Mouse (Mus musculus) hindbrain, postnatal 0 days (tissue): ENCODE measurements around the gene Arid3a. TPM values are rescaled to one million over a fixed set of nuclear protein-coding genes. Genes with fewer than 3 reads are reported as not detected.
"Not testable (repeated sequence)": the region's sequence is repeated elsewhere in the genome, so short reads cannot be mapped to it uniquely, and the experiment has no call there.

ENCODE experiments used
- ATAC-seq: fragments of 200-750 bp; cut with Nextera tagmentation; 2 replicates; pipeline ENCODE4 v1.8.0; 2017; ENCODE audit warnings: mild to moderate bottlenecking, moderate TSS enrichment, moderate library complexity
- DNase-seq: peaks from one replicate; pipeline ENCODE4 v3.0.0-alpha.2; 2015; ENCODE audit warnings: low spot score
- H3K27ac ChIP-seq: fragments of 300-500 bp; sonication (generic); 2 replicates; pipeline ENCODE4 v1.5.1; 2014; ENCODE audit warnings: mild to moderate bottlenecking
- H3K27me3 ChIP-seq: fragments of 300-500 bp; sonication (generic); 2 replicates; pipeline ENCODE4 v1.6.1; 2014; ENCODE audit warnings: low read length, mixed read lengths; ENCODE audit not compliant: insufficient read depth
- H3K36me3 ChIP-seq: fragments of 300-500 bp; sonication (generic); 2 replicates; pipeline ENCODE4 v1.6.1; 2014; ENCODE audit warnings: low read length, mixed read lengths; ENCODE audit not compliant: insufficient read depth
- H3K4me1 ChIP-seq: fragments of 300-500 bp; sonication (generic); 2 replicates; pipeline ENCODE4 v1.6.1; 2014; ENCODE audit warnings: antibody characterized with exemption, low read length, mixed read lengths; ENCODE audit not compliant: insufficient read depth
- H3K4me2 ChIP-seq: fragments of 300-500 bp; sonication (generic); 2 replicates; pipeline ENCODE4 v1.6.1; 2014; ENCODE audit warnings: low read depth, mild to moderate bottlenecking, low read length, moderate library complexity, mixed read lengths
- H3K4me3 ChIP-seq: fragments of 300-500 bp; sonication (generic); 2 replicates; pipeline ENCODE4 v1.5.1; 2014; ENCODE audit warnings: low read length
- H3K9ac ChIP-seq: fragments of 300-500 bp; sonication (generic); replicated peaks from 2 replicates; pipeline ENCODE4 v1.6.1; 2014; ENCODE audit warnings: mild to moderate bottlenecking, low read length, moderate library complexity, mixed read lengths
- H3K9me3 ChIP-seq: fragments of 300-500 bp; sonication (generic); 2 replicates; pipeline ENCODE4 v1.6.1; 2016; ENCODE audit warnings: low read length, mixed read lengths
- CTCF ChIP-seq: IDR thresholded peaks from 2 replicates; pipeline ENCODE4 v1.5.1; 2016; ENCODE audit warnings: antibody characterized with exemption, control low read depth, low read depth
- WGBS: fragments of 180-500 bp; shearing (Covaris S2); extraction: QIAGEN DNeasy Blood & Tissue Kit; methylation state at CpG from one replicate; pipeline ENCODE4 v1.1.7; 2014; 5-methylcytosine and 5-hydroxymethylcytosine counted together
- polyA plus RNA-seq: library from polyadenylated mRNA; unstranded; fragments of >200 nt; fragmentation: Nextera tagmentation; extraction: Ambion mirVana; gene quantifications from 2 replicates; pipeline ENCODE4 v1.2.1, GENCODE M21; 2015
- total RNA-seq: library from RNA; depleted of rRNA; stranded (reverse); fragments of >200 nt; gene quantifications from 2 replicates; pipeline ENCODE4 v1.2.3, GENCODE M21; 2014

Arid3a gene
- total and polyA plus RNA-seq, 2 experiments from 2014 or later: 2.6 to 10.1 TPM

- peaks cover 19% of the 10 kb centered on the region; the same call in 1 of the 2 replicates for H3K36me3 ChIP-seq
- not testable (repeated sequence) for H3K9ac ChIP-seq, H3K4me2 ChIP-seq, H3K4me3 ChIP-seq, H3K27ac ChIP-seq, H3K4me1 ChIP-seq, H3K9me3 ChIP-seq, H3K27me3 ChIP-seq
- ATAC-seq: peak; percentile 67
- peak; percentile 83 for TF ChIP-seq CTCF
- WGBS: 44% methylated on average over 22 of the region's 22 CpGs
- DNase-seq: peak; percentile 84
Measured at GRCm38 (mm10) chr10:79892451-79893118, 34.3 kb upstream of the Arid3a start.

GRCm38 (mm10) chr10:79896306-79896705 lies 30.5 kb upstream of the Arid3a start:
- no peak for TF ChIP-seq CTCF
- no peak for ATAC-seq
- WGBS: 72% methylated on average over 15 of the region's 16 CpGs
- peak; percentile 6 for DNase-seq
- H3K9ac ChIP-seq: no peak overlapping the region
- no peaks in the 10 kb centered on the region for H3K27me3 ChIP-seq
- H3K36me3 ChIP-seq: peaks cover 19% of the 10 kb centered on the region; the same call in 1 of the 2 replicates
- H3K27ac ChIP-seq: no peak overlapping the region
- H3K4me1 ChIP-seq: no peaks in the 10 kb centered on the region
- H3K9me3 ChIP-seq: no peaks in the 10 kb centered on the region
- H3K4me3 ChIP-seq: no peak overlapping the region
- no peak overlapping the region for H3K4me2 ChIP-seq

- H3K9ac ChIP-seq: no peak overlapping the region
- H3K4me3 ChIP-seq: no peak overlapping the region
- H3K27ac ChIP-seq: no peak overlapping the region
- no peak for ATAC-seq
- no peaks in the 10 kb centered on the region for H3K9me3 ChIP-seq
- DNase-seq: no peak
- H3K27me3 ChIP-seq: no peaks in the 10 kb centered on the region
- peaks cover 19% of the 10 kb centered on the region; the same call in 1 of the 2 replicates for H3K36me3 ChIP-seq
- H3K4me2 ChIP-seq: no peak overlapping the region
- WGBS: 82% methylated on average over 13 of the region's 13 CpGs
- no peak for TF ChIP-seq CTCF
- H3K4me1 ChIP-seq: no peaks in the 10 kb centered on the region
Measured at GRCm38 (mm10) chr10:79896814-79897213, 30.0 kb upstream of the Arid3a start.

- DNase-seq (no peak), ATAC-seq (no peak)
- H3K4me1 ChIP-seq: no peaks in the 10 kb centered on the region
- no peak for TF ChIP-seq CTCF
- H3K4me3 ChIP-seq: no peak overlapping the region
- H3K36me3 ChIP-seq: peaks cover 20% of the 10 kb centered on the region; the same call in 1 of the 2 replicates
- WGBS: 61% methylated on average over 20 of the region's 20 CpGs
- H3K27me3 ChIP-seq: no peaks in the 10 kb centered on the region
- no peak overlapping the region for H3K27ac ChIP-seq
- H3K4me2 ChIP-seq: no peak overlapping the region
- no peak overlapping the region for H3K9ac ChIP-seq
- H3K9me3 ChIP-seq: no peaks in the 10 kb centered on the region
Measured at GRCm38 (mm10) chr10:79897316-79898245, 29.3 kb upstream of the Arid3a start.

- ATAC-seq: peak; percentile 77
- peak; percentile 70 for TF ChIP-seq CTCF
- H3K9me3 ChIP-seq: no peaks in the 10 kb centered on the region
- H3K36me3 ChIP-seq: peaks cover 25% of the 10 kb centered on the region; the same call in 1 of the 2 replicates
- H3K4me1 ChIP-seq: no peaks in the 10 kb centered on the region
- H3K27ac ChIP-seq: no peak overlapping the region
- 10% methylated on average over 2 of the region's 2 CpGs for WGBS
- H3K27me3 ChIP-seq: no peaks in the 10 kb centered on the region
- DNase-seq: peak; percentile 78
- no peak overlapping the region for H3K4me3 ChIP-seq
- H3K9ac ChIP-seq: no peak overlapping the region
- no peak overlapping the region for H3K4me2 ChIP-seq
Measured at GRCm38 (mm10) chr10:79900951-79901410, 25.9 kb upstream of the Arid3a start.

GRCm38 (mm10) chr10:79906712-79907111 lies 20.1 kb upstream of the Arid3a start:
- 93% methylated on average over 9 of the region's 9 CpGs for WGBS
- no peak for DNase-seq
- Histone ChIP-seq H3K27me3 (no peaks in the 10 kb centered on the region), H3K4me1 (no peaks in the 10 kb centered on the region), H3K27ac (no peak overlapping the region), H3K4me3 (no peak overlapping the region), H3K36me3 (peaks cover 21% of the 10 kb centered on the region; the same call in 1 of the 2 replicates), H3K9me3 (no peaks in the 10 kb centered on the region), H3K9ac (no peak overlapping the region), H3K4me2 (no peak overlapping the region)
- no peak for ATAC-seq
- TF ChIP-seq CTCF: no peak
